Mouse (Mus musculus) liver, adult 2 months (tissue): ENCODE results near the gene Mettl26.

ENCODE experiments used
- CTCF ChIP-seq: fragments of 200-500 bp; IDR thresholded peaks from 2 replicates; pipeline ENCODE4 v1.5.1; 2011; ENCODE audit warnings: low read depth, low read length, control low read depth
- POLR2A ChIP-seq: fragments of 200-500 bp; IDR thresholded peaks from 2 replicates; pipeline ENCODE4 v1.6.1; 2011; ENCODE audit warnings: low read length, control low read depth; ENCODE audit not compliant: insufficient read depth; ENCODE audit errors: extremely low read depth

- TF ChIP-seq POLR2A, result no peak
- no peak for TF ChIP-seq CTCF
These were observed 21.0 kb downstream of the Mettl26 start for GRCm38 (mm10) chr17:25895891-25896290.
